Mouse (Mus musculus) embryonic fibroblast, embryonic 13.5 days (primary cell): ENCODE data around the gene Gm11639.

Experiments
- CTCF ChIP-seq: IDR thresholded peaks from 2 replicates; pipeline ENCODE4 v1.5.1; 2011; ENCODE audit warnings: mild to moderate bottlenecking, control low read depth, low read length, moderate library complexity, borderline replicate concordance; ENCODE audit not compliant: insufficient read depth
- POLR2A ChIP-seq: IDR thresholded peaks from 2 replicates; pipeline ENCODE4 v1.6.1; 2011; ENCODE audit warnings: low read depth, mild to moderate bottlenecking, control low read depth, low read length, moderate library complexity

DNA sequence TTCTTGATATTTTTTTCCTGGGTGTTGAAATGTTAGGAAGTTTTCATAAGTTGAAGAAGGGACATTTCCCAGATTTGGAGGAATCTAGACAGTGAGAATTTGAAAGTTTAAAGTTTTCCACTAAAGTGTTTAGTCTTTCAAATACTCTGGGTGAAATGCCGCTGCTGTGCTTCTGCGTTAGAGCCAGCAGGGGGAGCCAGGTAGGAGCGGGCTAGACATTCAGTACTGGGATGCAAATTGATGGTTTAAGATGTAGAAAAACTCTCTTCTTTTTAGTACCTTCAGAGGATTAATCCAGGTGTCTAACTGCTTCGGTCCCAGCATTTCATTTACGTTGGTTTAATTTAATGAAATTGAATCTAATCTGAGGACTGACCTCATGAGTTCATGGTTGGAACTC is 82.6 kb downstream of the Gm11639 start:
- TF ChIP-seq CTCF (peak; percentile 75), POLR2A (no peak)
